Mouse (Mus musculus): ENCODE results near the gene Sik2.

Gene Sik2

GRCm38 (mm10) chr9:51008841-51009655 is at the start of gene Sik2:
Gene Sik2 (minus strand): TSS chr9:51009073.
- in situ Hi-C loops (cut with MboI), result no loop called here

GRCm38 (mm10) chr9:51056360-51057324 is 47.8 kb upstream of the Sik2 start:
- in situ Hi-C loops (cut with MboI), result no loop called here

- in situ Hi-C loops (cut with MboI), result no loop called here
These were observed 43.3 kb upstream of the Sik2 start for GRCm38 (mm10) chr9:51052180-51052579.

- in situ Hi-C loops (cut with MboI), result no loop called here
These were observed 33.3 kb upstream of the Sik2 start for GRCm38 (mm10) chr9:51042136-51042535.

GRCm38 (mm10) chr9:51041491-51041980 is 32.7 kb upstream of the Sik2 start:
- in situ Hi-C loops (cut with MboI), result no loop called here

- in situ Hi-C loops (cut with MboI), result no loop called here
These were observed 24.1 kb upstream of the Sik2 start for GRCm38 (mm10) chr9:51032785-51033529.

GRCm38 (mm10) chr9:51032291-51032690 is 23.4 kb upstream of the Sik2 start:
- in situ Hi-C loops (cut with MboI), result no loop called here

- in situ Hi-C loops (cut with MboI), result no loop called here
These were observed 22.7 kb upstream of the Sik2 start for GRCm38 (mm10) chr9:51031603-51032002.

GRCm38 (mm10) chr9:51030147-51030546 is 21.3 kb upstream of the Sik2 start:
- in situ Hi-C loops (cut with MboI), result no loop called here

GRCm38 (mm10) chr9:51026952-51027351 is 18.1 kb upstream of the Sik2 start:
- in situ Hi-C loops (cut with MboI), result no loop called here

- in situ Hi-C loops (cut with MboI), result no loop called here
These were observed 12.4 kb upstream of the Sik2 start for GRCm38 (mm10) chr9:51021123-51021795.

GRCm38 (mm10) chr9:51020351-51020750 is 11.5 kb upstream of the Sik2 start:
- in situ Hi-C loops (cut with MboI), result no loop called here

- in situ Hi-C loops (cut with MboI), result loop anchor here (10.0 kb wide), 1 partner anchor 165 kb away; no protein-coding TSS in a partner anchor
These were observed 10.8 kb upstream of the Sik2 start for GRCm38 (mm10) chr9:51019670-51020069.

GRCm38 (mm10) chr9:51015732-51016131 is 6.9 kb upstream of the Sik2 start:
- in situ Hi-C loops (cut with MboI), result loop anchor here (10.0 kb wide), 1 partner anchor 161 kb away; no protein-coding TSS in a partner anchor

- in situ Hi-C loops (cut with MboI), result loop anchor here (10.0 kb wide), 1 partner anchor 159 kb away; no protein-coding TSS in a partner anchor
These were observed 4.8 kb upstream of the Sik2 start for GRCm38 (mm10) chr9:51013644-51014043.

GRCm38 (mm10) chr9:51009656-51009950 is 730 bp upstream of the Sik2 start:
- in situ Hi-C loops (cut with MboI), result no loop called here

GRCm38 (mm10) chr9:51008068-51008840 is 619 bp downstream of the Sik2 start:
- in situ Hi-C loops (cut with MboI), result no loop called here

- in situ Hi-C loops (cut with MboI), result no loop called here
These were observed 1.2 kb downstream of the Sik2 start for GRCm38 (mm10) chr9:51007726-51008067.

- in situ Hi-C loops (cut with MboI), result no loop called here
These were observed 2.0 kb downstream of the Sik2 start for GRCm38 (mm10) chr9:51006846-51007245.

- in situ Hi-C loops (cut with MboI), result no loop called here
These were observed 4.8 kb downstream of the Sik2 start for GRCm38 (mm10) chr9:51004062-51004461.
